Mouse (Mus musculus) lung, embryonic 16.5 days (tissue): Measurements from ENCODE around the gene Deaf1. TPM values are rescaled to one million over a fixed set of nuclear protein-coding genes. Genes with fewer than 3 reads are reported as not detected.
"Not testable (repeated sequence)": the region's sequence is repeated elsewhere in the genome, so short reads cannot be mapped to it uniquely, and the experiment has no call there.

ENCODE experiments used
- ATAC-seq: fragments of 200-750 bp; cut with Nextera tagmentation; 2 replicates; pipeline ENCODE4 v1.8.0; 2017; ENCODE audit warnings: low read depth, mild to moderate bottlenecking, moderate library complexity
- H3K27ac ChIP-seq: fragments of 300-500 bp; sonication (generic); 2 replicates; pipeline ENCODE4 v1.5.1; 2014; ENCODE audit warnings: mild to moderate bottlenecking, control low read depth, low read length
- H3K27me3 ChIP-seq: fragments of 300-500 bp; sonication (generic); 2 replicates; pipeline ENCODE4 v1.6.1; 2014; ENCODE audit warnings: low read depth, low read length, mixed read lengths; ENCODE audit not compliant: control insufficient read depth, insufficient read depth
- H3K36me3 ChIP-seq: fragments of 300-500 bp; sonication (generic); 2 replicates; pipeline ENCODE4 v1.6.1; 2014; ENCODE audit warnings: low read length; ENCODE audit not compliant: control insufficient read depth, insufficient read depth
- H3K4me1 ChIP-seq: fragments of 300-500 bp; sonication (generic); replicated peaks from 2 replicates; pipeline ENCODE4 v1.6.1; 2014; ENCODE audit warnings: low read length, mixed read lengths; ENCODE audit not compliant: control insufficient read depth, insufficient read depth
- H3K4me2 ChIP-seq: fragments of 300-500 bp; sonication (generic); 2 replicates; pipeline ENCODE4 v1.6.1; 2014; ENCODE audit warnings: low read depth, low read length, control low read depth
- H3K4me3 ChIP-seq: fragments of 300-500 bp; sonication (generic); 2 replicates; pipeline ENCODE4 v1.5.1; 2014; ENCODE audit warnings: mild to moderate bottlenecking, low read length, control low read depth
- H3K9ac ChIP-seq: fragments of 300-500 bp; sonication (generic); 2 replicates; pipeline ENCODE4 v1.6.1; 2014; ENCODE audit warnings: low read length, control low read depth
- H3K9me3 ChIP-seq: fragments of 300-500 bp; sonication (generic); 2 replicates; pipeline ENCODE4 v1.6.1; 2016; ENCODE audit warnings: low read length; ENCODE audit not compliant: control insufficient read depth
- WGBS: fragments of 180-500 bp; shearing (Covaris S2); extraction: QIAGEN DNeasy Blood & Tissue Kit; methylation state at CpG from one replicate; pipeline ENCODE4 v1.1.7; 2014; 5-methylcytosine and 5-hydroxymethylcytosine counted together
- polyA plus RNA-seq: library from polyadenylated mRNA; unstranded; fragments of >200 nt; fragmentation: Nextera tagmentation; extraction: Ambion mirVana; gene quantifications from 2 replicates; pipeline ENCODE4 v1.2.1, GENCODE M21; 2015

The Deaf1 gene
- polyA plus RNA-seq, 1 experiment from 2014 or later = 52.7 TPM

DNA sequence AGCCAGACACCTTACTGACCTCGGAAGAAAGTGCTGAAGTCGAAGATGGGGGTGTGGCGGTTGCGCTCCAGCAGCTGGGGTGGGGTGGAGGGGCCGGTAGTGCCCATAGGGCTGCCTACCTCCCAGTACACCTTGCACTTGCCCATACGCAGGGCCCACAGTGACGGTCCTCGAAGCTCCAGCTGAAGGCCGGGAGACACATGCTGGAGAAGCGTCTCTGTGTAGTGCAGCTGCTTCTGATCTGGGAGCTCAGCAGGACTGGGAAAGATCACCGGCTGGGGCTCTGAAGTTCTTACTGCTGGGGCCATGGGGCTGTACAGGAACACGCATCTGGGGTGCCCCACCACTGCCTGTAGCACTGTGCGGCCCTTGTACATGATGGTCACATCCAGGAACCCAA, 63.9 kb downstream of the Deaf1 start:
- H3K27me3 ChIP-seq = no peaks in the 10 kb centered on the region
- H3K4me1 ChIP-seq = peaks cover 6% of the 10 kb centered on the region
- no peak overlapping the region for H3K4me3 ChIP-seq
- no peaks in the 10 kb centered on the region for H3K9me3 ChIP-seq
- no peak for ATAC-seq
- 86% methylated on average over 13 of the region's 13 CpGs for WGBS
- no peak overlapping the region for H3K9ac ChIP-seq
- H3K4me2 ChIP-seq = no peak overlapping the region
- H3K36me3 ChIP-seq = peaks cover 41% of the 10 kb centered on the region
- no peak overlapping the region for H3K27ac ChIP-seq

DNA sequence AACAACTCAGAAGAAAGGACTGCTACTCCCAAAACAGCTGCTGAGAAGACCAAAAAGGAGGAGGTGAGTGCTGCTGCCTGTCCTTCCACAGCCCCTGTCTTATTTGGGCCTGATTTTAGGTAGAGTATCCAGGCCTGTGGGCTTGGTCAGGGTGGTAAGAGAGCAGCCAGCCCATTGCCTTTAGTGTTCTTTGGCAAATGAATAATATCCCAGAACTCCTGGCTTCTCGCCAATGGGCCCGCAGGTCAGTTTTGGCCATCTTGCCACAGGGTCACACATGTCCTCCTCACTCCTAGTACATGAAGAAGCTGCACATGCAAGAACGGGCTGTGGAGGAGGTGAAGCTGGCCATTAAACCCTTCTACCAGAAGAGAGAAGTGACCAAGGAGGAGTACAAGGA, 66.0 kb downstream of the Deaf1 start:
- H3K36me3 ChIP-seq = peaks cover 58% of the 10 kb centered on the region
- no peaks in the 10 kb centered on the region for H3K9me3 ChIP-seq
- no peak overlapping the region for H3K4me3 ChIP-seq
- H3K27me3 ChIP-seq = no peaks in the 10 kb centered on the region
- no peak overlapping the region for H3K4me2 ChIP-seq
- ATAC-seq = no peak
- no peak overlapping the region for H3K9ac ChIP-seq
- peaks cover 6% of the 10 kb centered on the region for H3K4me1 ChIP-seq
- WGBS = 87% methylated on average over 3 of the region's 3 CpGs
- H3K27ac ChIP-seq = no peak overlapping the region

DNA sequence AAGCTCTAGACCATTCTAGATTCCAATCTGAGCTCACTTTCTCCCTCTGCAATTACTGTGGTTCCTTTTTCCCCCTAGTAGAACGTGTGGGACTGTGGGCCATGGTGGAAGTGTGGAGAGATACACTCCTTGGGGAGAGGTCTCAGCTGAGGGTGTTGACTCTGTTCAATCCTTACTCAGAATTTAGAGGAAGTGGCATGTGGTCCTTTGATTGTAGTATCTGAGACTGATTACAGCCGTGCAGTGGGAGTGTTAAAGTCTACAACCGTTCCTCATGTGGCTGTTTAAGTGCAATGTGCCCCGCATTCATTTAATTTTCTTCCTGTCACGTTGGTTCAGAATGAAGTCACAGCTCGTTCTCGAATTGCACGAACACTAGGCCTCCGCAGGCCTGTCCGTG, 71.3 kb downstream of the Deaf1 start:
- no peak for ATAC-seq
- WGBS = 91% methylated on average over 10 of the region's 10 CpGs

DNA sequence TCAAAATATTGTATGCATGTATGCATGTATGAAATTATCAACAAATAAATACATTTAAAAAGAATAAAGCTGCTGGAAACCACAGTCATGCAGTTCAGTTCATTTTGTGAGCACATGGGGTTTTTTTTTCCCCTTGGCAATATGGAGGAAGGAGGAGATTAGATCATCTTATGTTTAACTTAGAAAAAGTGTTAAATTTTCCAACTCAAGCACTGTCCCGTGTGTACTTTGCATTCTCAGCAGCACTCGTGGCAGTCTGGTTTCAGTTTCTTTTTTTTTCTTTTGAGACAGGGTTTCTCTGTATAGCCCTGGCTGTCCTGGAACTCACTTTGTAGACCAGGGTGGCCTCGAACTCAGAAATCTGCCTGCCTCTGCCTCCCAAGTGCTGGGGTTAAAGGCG, 77.0 kb downstream of the Deaf1 start:
- ATAC-seq = not testable (repeated sequence)

More for the DNA sequence above, 71.3 kb downstream of the Deaf1 start:
- Histone ChIP-seq H3K9me3 (no peaks in the 10 kb centered on the region), H3K9ac (no peak overlapping the region), H3K27me3 (no peaks in the 10 kb centered on the region), H3K4me2 (no peak overlapping the region), H3K27ac (no peak overlapping the region), H3K4me3 (no peak overlapping the region), H3K36me3 (peaks cover 62% of the 10 kb centered on the region), H3K4me1 (no peaks in the 10 kb centered on the region)

More for the DNA sequence above, 77.0 kb downstream of the Deaf1 start:
- H3K4me2 ChIP-seq, H3K9ac ChIP-seq, H3K27me3 ChIP-seq, H3K4me3 ChIP-seq, H3K27ac ChIP-seq, H3K4me1 ChIP-seq, H3K9me3 ChIP-seq: not testable (repeated sequence)
- peaks cover 52% of the 10 kb centered on the region for H3K36me3 ChIP-seq
- 71% methylated on average over 4 of the region's 4 CpGs for WGBS

Other genes with a start within 250 kb of the Deaf1 start
- 16.6 and 18.5 TPM in 2 replicates for gene Pkp3, start 249.5 kb downstream of the Deaf1 start, polyA plus RNA-seq
- 17.7 and 20.4 TPM in 2 replicates for gene Sigirr, start 227.1 kb downstream of the Deaf1 start, polyA plus RNA-seq
- gene Ano9, start 209.9 kb downstream of the Deaf1 start, polyA plus RNA-seq = 6.7 and 6.9 TPM in 2 replicates
- gene Ptdss2, start 205.3 kb downstream of the Deaf1 start, polyA plus RNA-seq = 60.3 and 65.2 TPM in 2 replicates
- 153 and 165 TPM in 2 replicates for gene Rnh1, start 154.8 kb downstream of the Deaf1 start, polyA plus RNA-seq
- gene Hras, start 133.7 kb downstream of the Deaf1 start, polyA plus RNA-seq = 48.5 and 48.8 TPM in 2 replicates
- gene Lrrc56, start 133.5 kb downstream of the Deaf1 start, polyA plus RNA-seq = 8.6 and 8.9 TPM in 2 replicates
- 1.3 and 1.4 TPM in 2 replicates for gene Lmntd2, start 113.6 kb downstream of the Deaf1 start, polyA plus RNA-seq
- 69.4 and 86.6 TPM in 2 replicates for gene Rassf7, start 111.8 kb downstream of the Deaf1 start, polyA plus RNA-seq
- 72.3 and 77.2 TPM in 2 replicates for gene Phrf1, start 98.9 kb downstream of the Deaf1 start, polyA plus RNA-seq
- 3.4 and 4.8 TPM in 2 replicates for gene Irf7, start 61.2 kb downstream of the Deaf1 start, polyA plus RNA-seq
- gene Cdhr5, start 50.9 kb downstream of the Deaf1 start, polyA plus RNA-seq = 0.15 and 0.35 TPM in 2 replicates
- 2.0 and 2.6 TPM in 2 replicates for gene Sct, start 48.6 kb downstream of the Deaf1 start, polyA plus RNA-seq
- 0.11 and 0.43 TPM in 2 replicates for gene Drd4, start 35.7 kb downstream of the Deaf1 start, polyA plus RNA-seq
- gene Tmem80, start within 50 bp of the Deaf1 start, polyA plus RNA-seq = 45.1 and 50.2 TPM in 2 replicates
- 37.4 and 42.6 TPM in 2 replicates for gene Eps8l2, start 11.2 kb upstream of the Deaf1 start, polyA plus RNA-seq
- 279 and 283 TPM in 2 replicates for gene Taldo1, start 64.5 kb upstream of the Deaf1 start, polyA plus RNA-seq
- 54.0 and 57.0 TPM in 2 replicates for gene Gatd1, start 86.4 kb upstream of the Deaf1 start, polyA plus RNA-seq
- 0.79 TPM in 2 replicates for gene Cend1, start 101.8 kb upstream of the Deaf1 start, polyA plus RNA-seq
- 21.7 and 24.5 TPM in 2 replicates for gene Slc25a22, start 110.2 kb upstream of the Deaf1 start, polyA plus RNA-seq
- gene Pidd1, start 116.3 kb upstream of the Deaf1 start, polyA plus RNA-seq = 14.4 and 15.4 TPM in 2 replicates
- 1,124 and 1,266 TPM in 2 replicates for gene Rplp2, start 119.7 kb upstream of the Deaf1 start, polyA plus RNA-seq
- gene Pnpla2, start 127.5 kb upstream of the Deaf1 start, polyA plus RNA-seq = 42.9 and 46.2 TPM in 2 replicates
- gene Cracr2b, start 133.4 kb upstream of the Deaf1 start, polyA plus RNA-seq = 39.3 and 42.0 TPM in 2 replicates
- 36.4 and 39.3 TPM in 2 replicates for gene Cd151, start 139.7 kb upstream of the Deaf1 start, polyA plus RNA-seq
- gene Polr2l, start 147.4 kb upstream of the Deaf1 start, polyA plus RNA-seq = 59.9 and 61.3 TPM in 2 replicates
- gene Tspan4, start 147.6 kb upstream of the Deaf1 start, polyA plus RNA-seq = 88.3 and 91.2 TPM in 2 replicates
- gene Chid1, start 212.2 kb upstream of the Deaf1 start, polyA plus RNA-seq = 41.8 and 41.9 TPM in 2 replicates
- 68.3 and 69.1 TPM in 2 replicates for gene Ap2a2, start 234.5 kb upstream of the Deaf1 start, polyA plus RNA-seq